Mouse (Mus musculus): Measurements from ENCODE around the gene Ddx3x.

DNA sequence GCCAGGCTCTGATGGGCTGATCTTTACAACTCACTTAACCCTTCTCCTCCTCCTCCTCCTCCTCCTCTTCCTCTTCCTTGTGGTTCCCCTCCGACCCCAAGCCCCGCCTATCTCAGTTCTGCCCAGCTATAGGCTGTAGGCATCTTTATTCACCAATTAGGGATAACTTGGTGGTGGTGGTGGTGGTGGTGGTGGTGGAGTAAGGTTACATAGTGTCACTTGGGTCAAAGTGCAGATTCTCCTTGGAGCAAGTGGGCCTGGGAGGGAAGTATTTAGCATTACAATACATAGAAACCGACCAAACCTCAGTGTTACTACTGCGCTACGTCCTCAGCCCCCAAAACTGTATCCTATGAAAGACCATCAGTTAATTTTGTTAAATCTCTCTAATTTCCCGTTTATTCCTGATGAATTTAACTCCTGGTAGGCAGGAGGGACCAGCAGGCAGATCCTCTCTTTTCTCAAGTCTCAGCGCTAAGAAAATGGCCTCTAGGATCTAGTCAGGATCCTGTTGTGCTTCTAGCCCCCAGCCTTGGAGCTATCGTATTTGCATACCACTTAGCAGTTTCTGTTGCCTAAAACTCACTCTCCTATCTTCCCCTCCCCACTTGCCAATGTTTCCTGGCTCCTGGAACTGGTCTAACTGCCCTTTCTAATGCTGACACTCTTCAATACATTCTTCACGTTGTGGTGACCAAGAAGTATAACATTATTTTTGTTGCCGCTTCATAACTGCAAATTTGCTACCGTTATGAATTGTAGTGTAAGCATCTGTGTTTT is 39.9 kb upstream of the Ddx3x start:
- TF ChIP-seq CTCF (IDR thresholded peaks at IDR 0.05; ENCODE audit: borderline replicate concordance, extremely low read depth, insufficient read depth, insufficient read length): no peak
- TF ChIP-seq POLR2A (IDR thresholded peaks at IDR 0.05; ENCODE audit: borderline replicate concordance, extremely low read depth, insufficient read depth, insufficient read length, poor library complexity, severe bottlenecking): no peak

All from brain, embryonic 14.5 days (tissue).